Mouse (Mus musculus): ENCODE results near the gene Maneal. TPM values are rescaled to one million over a fixed set of nuclear protein-coding genes. Genes with fewer than 3 reads are reported as not detected.

Maneal gene
- total RNA-seq, 2 experiments from 2014 or later: 0.34 to 0.47 TPM

DNA sequence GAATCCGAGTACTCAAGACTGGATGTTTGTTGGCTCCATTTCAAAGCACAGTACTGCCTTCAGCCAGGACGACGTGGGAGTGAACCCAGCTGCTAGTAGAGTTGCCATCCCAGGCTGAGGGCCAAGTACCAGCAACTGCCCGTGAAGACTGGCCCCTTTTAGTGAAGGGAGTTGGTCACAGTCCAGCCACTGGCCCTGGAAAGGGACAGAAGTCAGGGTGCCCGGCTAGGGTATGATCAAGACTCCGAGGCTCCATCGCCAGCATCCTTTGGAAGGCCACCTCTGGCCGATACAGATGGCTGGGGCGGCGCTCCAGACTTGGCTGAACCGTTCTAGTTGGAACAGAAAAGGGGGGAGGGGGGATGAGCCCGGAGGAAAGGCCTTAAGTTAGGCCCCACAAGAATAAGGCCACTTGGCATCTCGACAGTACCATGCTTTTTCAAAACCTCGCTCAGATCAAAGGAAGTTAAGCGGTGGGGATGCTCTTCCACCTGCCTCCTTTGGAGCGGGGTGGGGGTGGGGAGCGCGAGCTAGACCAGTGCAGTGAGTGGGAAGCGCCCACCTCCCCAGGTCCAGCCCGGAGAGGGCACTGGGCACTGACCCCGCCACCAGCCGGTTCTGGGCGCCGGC is 12.2 kb downstream of the Maneal start:
- peak; percentile 35 to 79 for DNase-seq (ENCODE audit: low spot score in 2 of 2)

DNA sequence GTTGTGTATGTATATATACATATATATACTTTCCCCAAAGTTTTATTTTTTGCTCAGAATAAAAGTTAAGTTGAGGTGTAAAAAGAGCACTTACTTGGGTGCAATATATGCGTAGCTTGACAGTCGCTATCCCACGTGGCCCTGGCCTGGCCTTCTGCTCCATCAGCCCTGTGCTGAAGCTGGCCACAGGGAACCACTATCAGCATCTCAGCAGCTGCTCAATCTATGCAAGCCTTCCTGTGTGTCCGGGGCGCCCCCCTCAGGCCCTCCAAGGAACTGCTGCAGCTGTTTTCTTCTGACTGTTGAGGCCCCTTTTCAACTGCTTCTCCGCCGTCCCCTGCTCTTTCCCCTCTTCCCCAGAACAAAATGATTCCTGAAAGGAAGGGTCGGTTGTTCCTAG is 14.4 kb downstream of the Maneal start:
- peak; percentile 75 to 83 for DNase-seq (ENCODE audit: low spot score in 2 of 2)

DNA sequence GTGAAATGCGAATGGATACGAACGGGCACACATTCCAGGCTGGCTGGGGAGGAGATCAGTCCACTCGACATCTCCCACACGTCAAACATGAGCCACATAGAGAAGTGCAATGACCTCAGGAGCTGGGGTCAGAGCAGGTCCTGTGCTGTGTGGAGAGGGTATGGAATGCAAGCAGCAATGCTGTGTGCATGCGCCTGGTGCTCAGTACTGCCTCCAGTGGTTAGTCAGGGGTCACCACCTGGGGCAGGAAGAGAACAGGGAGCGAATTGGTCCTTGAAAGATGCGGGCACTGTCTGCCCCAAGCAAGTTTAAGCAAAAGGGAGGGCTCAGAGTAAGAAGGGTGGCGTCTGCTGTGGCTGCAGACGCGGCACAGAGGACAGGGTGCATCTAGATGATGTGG is 18.5 kb downstream of the Maneal start:
- peak in 1 of 2 experiments; percentile 25 for DNase-seq (ENCODE audit: low spot score in 2 of 2)

DNA sequence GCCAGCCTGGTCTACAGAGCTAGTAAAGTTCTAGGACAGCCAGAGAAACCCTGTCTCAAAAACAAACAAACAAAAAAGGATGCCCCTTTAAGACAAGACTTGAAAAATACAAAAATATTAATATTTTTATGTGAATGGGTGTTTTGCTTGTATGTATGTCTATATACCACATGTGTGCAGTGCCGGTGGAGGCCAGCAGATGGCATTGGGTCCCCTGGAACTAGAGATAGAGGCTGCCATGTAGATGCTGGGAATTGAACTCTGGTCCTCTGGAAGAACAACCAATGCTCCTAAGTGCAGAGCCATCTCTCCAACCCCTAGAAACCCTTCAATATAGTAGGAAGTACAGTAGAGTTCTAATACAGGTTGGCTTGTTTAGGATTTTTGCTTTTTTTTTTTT is 21.0 kb downstream of the Maneal start:
- DNase-seq (ENCODE audit: low spot score in 2 of 2): no peak

DNA sequence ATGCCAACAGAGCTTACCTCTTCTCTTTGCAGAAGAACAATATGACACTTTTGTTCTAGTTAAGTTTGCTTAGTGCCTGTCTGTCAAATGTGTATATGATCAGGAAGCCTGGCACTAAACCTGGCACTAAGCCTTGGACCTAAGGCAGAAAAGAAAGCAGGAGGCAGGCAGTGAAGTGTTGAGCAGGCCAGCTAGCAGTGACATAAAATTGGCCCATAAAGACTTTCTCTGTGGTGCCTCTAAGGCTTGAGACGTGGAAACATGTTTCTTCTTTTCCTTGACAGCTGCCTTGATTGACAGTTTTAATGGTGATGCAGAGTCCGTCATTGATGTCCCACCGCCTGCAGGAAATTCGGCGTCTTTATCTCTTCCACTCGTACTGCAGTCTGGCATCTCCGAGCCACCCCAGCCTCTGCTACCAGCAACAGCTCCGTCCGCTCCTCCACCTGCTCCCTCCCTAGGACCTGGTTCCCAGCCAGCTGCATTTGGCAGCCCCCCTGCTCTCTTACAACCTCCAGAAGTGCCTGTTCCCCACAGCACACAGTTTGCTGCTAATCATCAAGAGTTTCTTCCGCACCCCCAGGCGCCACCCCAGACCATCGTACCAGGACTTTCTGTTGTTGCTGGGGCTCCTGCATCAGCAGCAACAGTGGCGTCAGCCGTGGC is 23.8 kb downstream of the Maneal start:
- no peak for DNase-seq (ENCODE audit: low spot score in 2 of 2)

DNA sequence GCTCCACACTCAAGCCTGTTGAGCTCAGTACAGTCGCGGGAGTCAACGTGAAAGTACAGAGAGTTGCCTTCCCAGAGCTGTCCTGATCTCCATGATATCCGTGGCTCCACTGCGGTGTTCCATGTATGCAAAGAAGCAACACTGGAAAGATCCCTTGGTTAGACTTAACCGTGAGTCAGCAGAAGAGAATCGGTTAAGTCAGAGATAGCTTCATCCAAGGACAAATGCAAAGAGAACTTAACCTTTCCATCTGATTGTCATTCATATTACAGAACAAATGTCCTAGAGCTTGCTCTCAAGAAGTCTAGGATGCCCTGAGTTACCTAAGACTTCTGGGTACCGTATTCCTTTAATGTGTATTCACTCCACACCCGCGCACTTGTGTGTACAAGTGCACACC is 29.2 kb downstream of the Maneal start:
- no peak for DNase-seq (ENCODE audit: low spot score in 2 of 2)

DNA sequence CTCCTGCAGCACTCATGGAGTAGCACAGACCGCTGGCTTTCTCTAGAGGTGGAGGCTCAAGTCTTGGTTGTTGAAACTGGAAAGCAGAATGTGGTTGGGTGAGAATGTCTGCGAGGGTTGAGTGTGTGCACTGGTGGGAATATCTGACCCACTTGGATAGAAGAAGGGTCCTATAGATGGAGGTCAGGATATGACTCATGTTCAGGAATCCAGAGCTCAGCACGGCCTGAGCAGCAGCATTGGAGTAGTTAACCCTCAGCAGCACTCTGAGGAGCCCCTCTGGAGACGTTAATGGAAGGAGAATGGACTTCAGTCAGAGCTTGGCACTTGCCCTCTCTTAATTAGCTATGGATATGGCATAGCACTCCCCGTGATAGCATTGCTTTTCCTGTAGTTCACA is 32.3 kb downstream of the Maneal start:
- DNase-seq (ENCODE audit: low spot score in 2 of 2): no peak

DNA sequence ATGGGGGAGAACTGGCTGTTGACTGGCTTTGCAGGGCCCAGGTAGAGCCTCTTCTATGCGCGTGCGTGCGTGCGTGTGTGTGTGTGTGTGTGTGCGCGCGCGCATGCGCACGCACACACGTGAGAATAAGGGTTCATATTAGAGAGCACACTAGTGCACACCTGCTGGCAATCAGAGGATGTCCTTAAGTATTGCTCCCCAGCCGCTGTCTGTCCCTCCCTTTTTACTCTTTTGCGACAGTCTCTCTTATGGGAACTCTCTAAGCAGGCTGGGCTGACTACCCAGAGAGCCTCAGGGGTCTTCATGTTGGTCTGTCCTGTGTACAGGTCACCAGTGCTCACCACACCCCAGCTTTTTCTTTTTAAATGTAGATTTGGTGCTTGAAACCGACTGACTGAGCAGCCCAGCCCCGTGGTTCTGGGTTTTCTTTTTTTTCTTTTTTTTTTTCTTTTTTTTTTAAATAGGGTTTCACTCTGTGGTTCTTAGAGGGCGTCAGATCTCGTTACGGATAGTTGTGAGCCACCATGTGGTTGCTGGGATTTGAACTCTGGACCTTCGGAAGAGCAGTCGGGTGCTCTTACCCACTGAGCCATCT is 36.5 kb downstream of the Maneal start:
- no peak for DNase-seq (ENCODE audit: low spot score in 2 of 2)

DNA sequence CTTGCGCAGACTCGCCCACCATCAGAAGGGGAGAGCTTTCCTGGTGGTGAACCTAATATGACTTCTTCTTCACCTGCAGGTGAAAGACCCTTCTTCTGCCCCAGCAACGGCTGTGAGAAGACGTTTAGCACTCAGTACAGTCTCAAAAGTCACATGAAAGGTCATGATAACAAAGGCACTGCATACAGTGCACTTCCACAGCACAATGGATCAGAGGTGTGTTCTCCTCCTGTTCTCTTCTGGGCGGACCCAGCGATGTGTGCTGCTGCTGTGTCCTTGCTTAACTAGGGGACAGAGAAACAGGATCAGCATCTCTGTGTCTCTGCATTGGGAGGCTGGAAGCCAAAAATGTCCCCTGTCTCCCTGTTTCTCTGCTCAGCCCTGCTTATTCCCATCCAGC is 37.0 kb downstream of the Maneal start:
- DNase-seq (ENCODE audit: low spot score in 2 of 2): no peak

DNA sequence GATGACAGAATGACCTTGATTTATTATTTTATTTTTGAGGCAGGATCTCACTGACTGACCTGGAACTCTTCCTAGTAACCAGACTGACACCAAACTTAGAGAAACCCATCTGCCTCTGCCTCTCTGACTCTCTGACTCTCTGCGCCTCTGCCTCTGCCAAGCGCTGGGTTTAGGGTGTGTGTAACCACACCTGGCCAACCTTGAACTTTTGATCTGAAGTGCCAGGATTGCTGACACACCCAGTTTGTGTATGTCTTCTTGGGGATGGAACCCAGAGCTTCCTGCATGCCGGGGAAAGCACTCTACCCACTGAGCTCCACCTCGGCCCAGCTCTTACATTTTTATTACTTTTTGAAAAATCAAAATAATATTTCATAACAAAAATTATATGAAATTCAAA is 43.1 kb downstream of the Maneal start:
- no peak for DNase-seq (ENCODE audit: low spot score in 2 of 2)

DNA sequence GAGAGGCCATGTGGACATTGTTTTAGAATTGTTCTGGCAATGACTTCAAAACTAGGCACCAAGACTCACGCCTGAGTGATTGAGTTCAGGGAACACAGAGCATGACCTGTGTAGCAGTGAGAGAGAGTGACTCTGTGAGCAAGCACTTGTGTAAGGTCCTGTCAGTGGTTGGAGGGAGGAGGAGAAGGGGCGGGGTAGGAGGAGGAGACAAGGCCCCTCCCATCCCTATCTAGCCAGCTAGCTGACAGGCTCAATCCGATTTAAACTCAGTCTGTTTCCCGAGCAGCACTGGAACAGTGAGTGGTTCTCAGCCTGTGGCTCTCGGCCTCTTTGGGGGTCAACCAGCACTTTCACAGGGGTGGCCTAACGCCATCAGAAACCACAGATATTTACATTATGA is 44.2 kb downstream of the Maneal start:
- no peak for DNase-seq (ENCODE audit: low spot score in 2 of 2)

DNA sequence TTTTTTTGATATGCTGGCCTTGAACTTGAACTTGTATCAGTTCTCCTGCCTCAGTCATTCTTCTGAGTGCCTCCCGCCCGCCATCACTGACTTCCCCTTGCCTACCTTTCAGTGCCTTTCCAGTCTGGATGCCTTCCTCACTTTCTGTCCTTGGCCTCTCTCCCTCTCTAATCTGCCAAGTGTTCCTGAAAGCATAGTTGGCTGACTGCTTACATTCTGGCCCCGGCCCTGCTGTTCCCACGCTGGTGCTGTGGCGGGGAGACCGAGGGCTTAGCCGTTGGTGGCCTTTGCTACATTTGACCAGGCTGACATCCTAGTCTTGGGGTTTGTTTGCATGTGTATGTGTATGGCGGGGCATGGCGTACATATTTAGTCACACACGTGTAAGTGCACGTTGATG is 46.1 kb downstream of the Maneal start:
- DNase-seq (ENCODE audit: low spot score in 2 of 2): no peak

DNA sequence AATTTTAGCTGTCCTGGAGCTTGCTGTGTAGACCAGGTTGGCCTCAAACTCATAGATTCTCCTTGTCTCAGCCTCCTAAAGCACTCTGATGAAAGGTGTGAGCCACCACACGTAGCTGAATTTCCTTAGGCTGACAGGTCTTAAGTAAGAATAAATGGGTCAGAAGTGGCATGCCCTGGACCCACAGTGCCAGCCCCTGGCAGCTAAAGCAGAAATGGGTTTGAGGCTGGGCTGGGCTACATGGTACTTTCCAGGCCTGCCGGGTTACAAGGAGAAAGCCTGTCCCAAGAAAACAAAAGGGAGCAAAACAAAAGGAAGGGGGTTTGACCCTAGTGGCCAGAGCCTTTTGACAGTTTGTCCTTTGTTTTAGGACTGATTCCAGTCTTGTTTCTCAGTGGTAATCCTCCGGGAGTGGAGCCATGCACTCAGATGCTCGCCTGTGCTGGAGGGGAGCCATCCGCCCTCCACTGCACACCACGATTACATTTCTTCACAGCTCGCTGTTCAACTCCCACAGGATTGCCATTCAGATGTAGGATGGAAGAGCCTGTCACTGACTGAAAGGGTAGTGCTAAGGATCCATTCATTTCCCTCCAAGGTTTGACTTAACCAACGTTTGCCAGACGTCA is 50.5 kb downstream of the Maneal start:
- no peak for DNase-seq (ENCODE audit: low spot score in 2 of 2)

DNA sequence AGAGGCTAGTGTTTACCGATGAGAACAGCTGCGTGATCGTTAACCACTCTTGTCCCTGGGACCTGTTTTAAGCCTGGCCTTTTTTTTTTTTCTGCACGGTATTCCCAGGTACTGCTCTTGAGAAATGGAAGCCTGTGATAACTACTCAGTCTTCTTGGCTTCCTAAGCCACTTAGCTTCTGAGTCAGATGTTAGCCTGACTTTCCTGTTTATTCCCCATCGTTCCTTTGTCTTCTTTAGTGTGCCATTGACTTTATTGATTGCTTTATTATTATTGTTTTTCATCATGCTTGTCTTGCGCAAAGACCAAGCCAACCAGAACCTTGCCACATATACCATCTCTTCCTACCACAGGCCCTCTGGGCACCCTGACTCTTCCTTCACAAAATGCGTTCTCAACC is 51.9 kb downstream of the Maneal start:
- DNase-seq (ENCODE audit: low spot score in 2 of 2): no peak

DNA sequence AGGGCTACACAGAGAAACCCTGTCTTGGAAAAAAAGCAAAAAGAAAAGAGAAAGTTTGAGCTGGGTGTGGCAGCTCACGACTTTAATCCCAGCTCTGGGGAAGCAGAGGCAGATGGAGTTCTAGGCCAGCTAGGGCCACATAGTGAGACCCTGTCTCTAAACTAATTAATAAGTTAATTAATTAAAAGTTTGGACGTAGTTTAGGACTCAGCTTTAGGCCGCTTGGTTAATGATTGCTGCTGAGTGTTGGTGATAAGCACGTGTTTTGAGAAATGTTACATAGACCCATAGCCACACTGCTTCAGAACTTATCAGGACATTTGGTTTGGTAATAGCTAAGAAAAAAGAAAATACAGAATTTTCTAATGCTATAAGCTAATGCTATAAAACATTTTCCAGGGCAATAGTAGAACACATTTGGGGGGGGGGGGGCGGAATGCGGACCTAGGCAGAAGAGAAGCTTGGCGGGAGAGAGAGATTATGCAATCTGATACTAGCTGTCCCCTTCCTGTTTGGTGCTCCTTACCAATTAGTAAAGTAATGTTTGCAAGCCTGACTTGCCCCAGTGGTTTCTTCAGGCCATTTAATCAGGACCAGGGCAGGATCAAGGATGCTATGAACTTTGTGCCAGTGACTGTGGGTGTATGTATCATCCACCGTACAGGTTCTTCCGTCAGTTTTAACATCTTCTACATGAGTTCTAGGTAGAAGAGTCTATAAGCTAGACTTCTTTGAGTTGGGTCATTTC is 52.7 kb downstream of the Maneal start:
- DNase-seq (ENCODE audit: low spot score in 2 of 2): no peak

DNA sequence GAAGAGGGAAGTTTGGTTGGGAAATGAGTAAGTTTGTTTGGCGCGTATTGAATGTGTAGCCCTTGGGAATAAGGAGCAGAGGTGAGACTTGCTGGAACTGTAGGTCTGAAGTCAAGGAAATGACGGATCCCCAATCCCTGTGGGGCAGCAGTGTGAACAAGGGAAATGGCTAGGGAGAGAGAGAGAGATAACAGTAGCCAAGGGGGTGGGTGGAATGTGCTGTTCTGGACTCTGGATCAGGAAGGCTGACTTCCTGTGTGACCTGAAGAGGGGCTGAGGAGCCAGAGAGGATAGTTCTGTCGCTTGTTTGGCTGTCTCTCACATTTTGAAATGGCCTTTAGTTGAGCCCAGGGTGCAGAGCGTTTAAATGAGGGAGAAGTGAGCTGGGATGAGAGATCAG is 53.5 kb downstream of the Maneal start:
- DNase-seq (ENCODE audit: low spot score in 2 of 2): no peak

Other genes starting within 250 kb of the Maneal start
- 1 to 10 TPM; 4.2 to 4.4 TPM for gene Pou3f1, start 205.4 kb downstream of the Maneal start, total RNA-seq (2021)
- 10 to 100 TPM; 32.1 to 39.2 TPM for gene Utp11, start 168.6 kb downstream of the Maneal start, total RNA-seq (2021)
- gene Fhl3, start 161.5 kb downstream of the Maneal start, total RNA-seq (2021): 10 to 100 TPM; 73.0 to 81.8 TPM
- gene Sf3a3, start 147.4 kb downstream of the Maneal start, total RNA-seq (2021): 10 to 100 TPM; 38.0 to 46.9 TPM
- 10 to 100 TPM; 15.6 to 17.7 TPM for gene Inpp5b, start 120.3 kb downstream of the Maneal start, total RNA-seq (2021)
- gene Mtf1, start 60.1 kb downstream of the Maneal start, total RNA-seq (2021): 10 to 100 TPM; 15.1 to 15.5 TPM
- gene Yrdc, start 11.5 kb downstream of the Maneal start, total RNA-seq (2021): 10 to 100 TPM; 15.9 to 20.7 TPM
- gene 1110065P20Rik, start 11.0 kb downstream of the Maneal start, total RNA-seq (2021): 10 to 100 TPM; 47.5 to 49.5 TPM
- gene Epha10, start 18.7 kb upstream of the Maneal start, total RNA-seq (2021): not detected
- 1 to 10 TPM; 9.6 to 9.8 TPM for gene 9930104L06Rik, start 74.9 kb upstream of the Maneal start, total RNA-seq (2021)
- 10 to 100 TPM; 16.7 to 20.1 TPM for gene Cdca8, start 77.1 kb upstream of the Maneal start, total RNA-seq (2021)
- 1 to 10 TPM in 1 of 2 experiments, under 1 TPM in 1; 0.54 to 1.1 TPM for gene Rspo1, start 124.3 kb upstream of the Maneal start, total RNA-seq (2021)
- 10 to 100 TPM; 45.4 to 58.1 TPM for gene Gnl2, start 154.4 kb upstream of the Maneal start, total RNA-seq (2021)
- not detected for gene Dnali1, start 203.5 kb upstream of the Maneal start, total RNA-seq (2021)
- 10 to 100 TPM; 12.2 to 12.4 TPM for gene Snip1, start 204.5 kb upstream of the Maneal start, total RNA-seq (2021)
- gene Meaf6, start 223.0 kb upstream of the Maneal start, total RNA-seq (2021): 10 to 100 TPM; 20.7 to 26.3 TPM

Measured in gastrocnemius, postnatal 4 days (tissue).